Mouse (Mus musculus) liver, postnatal 0 days (tissue): ENCODE results near the gene Gm21970.

Experiments
- CTCF ChIP-seq: sonication (generic); IDR thresholded peaks from 2 replicates; pipeline ENCODE4 v1.5.1; 2016; ENCODE audit warnings: antibody characterized with exemption, low read depth
- EP300 ChIP-seq: IDR thresholded peaks from 2 replicates; pipeline ENCODE4 v1.6.1; 2016; ENCODE audit warnings: antibody characterized with exemption, low read depth, mild to moderate bottlenecking

- TF ChIP-seq CTCF (no peak), EP300 (no peak)
These were observed 25.0 kb upstream of the Gm21970 start for GRCm38 (mm10) chr16:91366567-91366966.
